ENCODE assay signal across 16 mouse cellular contexts in the genomic region with DNA sequence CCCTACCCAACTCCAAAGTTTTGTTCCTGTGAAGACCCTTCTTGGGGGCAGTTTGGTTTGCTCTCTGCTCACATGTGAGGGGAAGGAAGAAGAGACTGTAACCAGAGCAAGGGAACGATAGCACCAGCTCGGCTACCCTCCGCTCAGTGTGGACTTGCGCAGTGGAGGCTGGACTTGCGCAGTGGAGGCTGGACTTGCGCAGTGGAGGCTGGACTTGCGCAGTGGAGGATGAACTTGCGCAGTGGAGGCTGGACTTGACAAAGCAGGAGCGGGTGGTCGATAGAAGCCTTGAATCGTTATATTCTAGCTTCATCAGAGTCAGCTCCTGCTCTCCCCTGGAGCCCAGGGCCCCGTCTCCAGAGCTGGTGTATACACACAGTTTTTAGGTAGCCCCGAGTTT. TPM values are rescaled to one million over a fixed set of nuclear protein-coding genes. Genes with fewer than 3 reads are reported as not detected.
DNase-seq lines count a peak whose midpoint lies in the region; ATAC-seq and TF ChIP-seq lines count a peak whose summit lies in the region.
"Had no signal": no experiment of that assay in that cellular context is flagged by ENCODE, and none has a peak within 500 bp of the region (broad histone marks: within the 10 kb centered on the region; RNA-seq: fewer than 3 reads in every experiment).

No protein-coding gene starts in this region.

- peak overlapping the region; percentile 87 for H3K27ac ChIP-seq in heart, embryonic 11.5 days (ENCODE audit: low read depth, low read length)
- peak overlapping the region; percentile 98 for H3K27ac ChIP-seq in lung, embryonic 16.5 days (ENCODE audit: low read length)
- H3K27ac ChIP-seq in heart, embryonic 16.5 days (ENCODE audit: low read length), result peak overlapping the region; percentile 70

- H3K9me3 ChIP-seq in heart, embryonic 11.5 days (replicated peaks; ENCODE audit: control insufficient read depth, low read length), result no peaks in the 10 kb centered on the region
- no peaks in the 10 kb centered on the region for H3K9me3 ChIP-seq in lung, embryonic 16.5 days (ENCODE audit: control insufficient read depth, low read length)
- peaks cover 3% of the 10 kb centered on the region; the same call in 1 of the 2 replicates for H3K9me3 ChIP-seq in heart, embryonic 16.5 days (replicated peaks; ENCODE audit: control insufficient read depth, low read length)

- no peak for TF ChIP-seq POLR2A in myocyte (IDR thresholded peaks at IDR 0.05; ENCODE audit: insufficient read length, low read depth)

- ATAC-seq in heart, embryonic 11.5 days (replicated peaks; ENCODE audit: insufficient number of reproducible peaks, low FRiP score, low TSS enrichment), result no peak
- ATAC-seq in lung, embryonic 16.5 days (ENCODE audit: low read depth), result no peak
- ATAC-seq in heart, embryonic 16.5 days (replicated peaks; ENCODE audit: extremely low read depth, insufficient read depth, low FRiP score), result no peak
- ATAC-seq in activated CD4-positive, CD25-positive, alpha-beta regulatory T cell, adult 4 months, result no peak
- ATAC-seq: forebrain, embryonic 14.5 days; hindbrain, embryonic 16.5 days; midbrain, embryonic 16.5 days had no signal

- DNase-seq in heart, adult 18-20 months, result no peak
- no peak for DNase-seq in lung, postnatal 36 days
- DNase-seq in cerebellum, postnatal 36 days, result no peak
- DNase-seq: retina, postnatal 1 day; thymus, adult 2 months had no signal

- H3K4me3 ChIP-seq in heart, embryonic 11.5 days (ENCODE audit: low read depth, low read length), result no peak overlapping the region
- H3K4me3 ChIP-seq in lung, embryonic 16.5 days (ENCODE audit: low read length), result no peak overlapping the region
- no peak overlapping the region for H3K4me3 ChIP-seq in heart, embryonic 16.5 days (ENCODE audit: low read length)
- peak overlapping the region; percentile 16 for H3K4me3 ChIP-seq in myocyte

- H3K27me3 ChIP-seq in heart, embryonic 11.5 days (ENCODE audit: control insufficient read depth, insufficient read depth, low read length), result no peaks in the 10 kb centered on the region
- no peaks in the 10 kb centered on the region for H3K27me3 ChIP-seq in lung, embryonic 16.5 days (ENCODE audit: control insufficient read depth, insufficient read depth, low read depth, low read length)
- H3K27me3 ChIP-seq in heart, embryonic 16.5 days (ENCODE audit: control insufficient read depth, insufficient read depth, low read length), result no peaks in the 10 kb centered on the region
- H3K27me3 ChIP-seq in myocyte (ENCODE audit: control insufficient read depth, insufficient read depth, insufficient read length), result no peaks in the 10 kb centered on the region

- WGBS in heart, embryonic 11.5 days (ENCODE audit: insufficient replicate concordance), result 78% methylated on average over 13 of the region's 13 CpGs
- WGBS in lung, embryonic 16.5 days, result 80% methylated on average over 13 of the region's 13 CpGs
- WGBS in heart, embryonic 16.5 days, result 79% methylated on average over 13 of the region's 13 CpGs

- H3K4me2 ChIP-seq in heart, embryonic 11.5 days, result no peak overlapping the region
- no peak overlapping the region for H3K4me2 ChIP-seq in lung, embryonic 16.5 days (ENCODE audit: low read depth, low read length)
- H3K4me2 ChIP-seq in heart, embryonic 16.5 days (ENCODE audit: low read depth, low read length), result no peak overlapping the region
- peak overlapping the region; percentile 81 for H3K4me2 ChIP-seq in myocyte (ENCODE audit: low read depth)

- no peaks in the 10 kb centered on the region for H3K36me3 ChIP-seq in heart, embryonic 11.5 days (ENCODE audit: control insufficient read depth, insufficient read depth, low read length)
- 0 out of 2 replicates have a peak, but pooled peaks cover 3% of the 10 kb centered on the region for H3K36me3 ChIP-seq in lung, embryonic 16.5 days (ENCODE audit: control insufficient read depth, insufficient read depth, low read length)
- peaks cover 6% of the 10 kb centered on the region; the same call in 1 of the 2 replicates for H3K36me3 ChIP-seq in heart, embryonic 16.5 days (ENCODE audit: control insufficient read depth, insufficient read depth)
- no peaks in the 10 kb centered on the region for H3K36me3 ChIP-seq in myocyte (ENCODE audit: control insufficient read depth, insufficient read depth)

- H3ac ChIP-seq in myocyte (ENCODE audit: control insufficient read depth, insufficient read length), result no peak overlapping the region

- 0 out of 2 replicates have a peak overlapping the region, but pooled peaks have one; percentile 22 for H3K9ac ChIP-seq in heart, embryonic 11.5 days (ENCODE audit: low read depth, low read length)
- H3K9ac ChIP-seq in lung, embryonic 16.5 days (ENCODE audit: low read length), result no peak overlapping the region; the same call in 1 of the 2 replicates
- H3K9ac ChIP-seq in heart, embryonic 16.5 days (ENCODE audit: low read length), result no peak overlapping the region

- peaks cover 46% of the 10 kb centered on the region for H3K79me2 ChIP-seq in myocyte (ENCODE audit: control insufficient read depth, insufficient read depth)

- H3K4me1 ChIP-seq in heart, embryonic 11.5 days (ENCODE audit: control insufficient read depth, insufficient read depth, low read length), result peaks cover 44% of the 10 kb centered on the region
- H3K4me1 ChIP-seq in lung, embryonic 16.5 days (replicated peaks; ENCODE audit: control insufficient read depth, insufficient read depth, low read length), result peaks cover 55% of the 10 kb centered on the region
- H3K4me1 ChIP-seq in heart, embryonic 16.5 days (ENCODE audit: control insufficient read depth, insufficient read depth, low read length), result peaks cover 50% of the 10 kb centered on the region

TF ChIP-seq in myocyte, 11 proteins besides CTCF, POLR2A, EP300 and RAD21:
- TF ChIP-seq TCF3 (IDR thresholded peaks at IDR 0.05; ENCODE audit: insufficient read length, low read depth) (no peak), SRF (IDR thresholded peaks at IDR 0.05; ENCODE audit: control insufficient read depth, insufficient read length, low read depth) (no peak), E2F4 (IDR thresholded peaks at IDR 0.05; ENCODE audit: insufficient read depth) (no peak), MAX (IDR thresholded peaks at IDR 0.05; ENCODE audit: low read depth) (no peak), POLR2AphosphoS2 (IDR thresholded peaks at IDR 0.05; ENCODE audit: insufficient read length, low read depth) (no peak), REST (IDR thresholded peaks at IDR 0.05; ENCODE audit: insufficient read depth, insufficient read length) (no peak), TCF12 (IDR thresholded peaks at IDR 0.05; ENCODE audit: insufficient read depth, poor library complexity, severe bottlenecking) (no peak)

RNA-seq across cellular contexts. Expression of gene Ston1, which starts 27.9 kb away (rescaled TPM):
- polyA plus RNA-seq in heart, embryonic 11.5 days (2014; fragmentation: Nextera tagmentation; extraction: Ambion mirVana), result 6.9 and 11.1 TPM in 2 replicates
- 10 to 100 TPM; 19.3 to 20.6 TPM for total RNA-seq in heart, adult 18-20 months (2021)
- polyA plus RNA-seq in lung, embryonic 16.5 days (2015; fragmentation: Nextera tagmentation; extraction: Ambion mirVana), result 7.0 and 8.0 TPM in 2 replicates
- polyA plus RNA-seq in heart, embryonic 16.5 days (2015; fragmentation: Nextera tagmentation; extraction: Ambion mirVana), result 4.7 and 5.0 TPM in 2 replicates
- 16.6 TPM for polyA plus RNA-seq in myocyte (2012; fragmentation: generic; extraction: Trizol)
- 1 to 10 TPM; 1.1 to 4.4 TPM for polyA plus RNA-seq in activated CD4-positive, CD25-positive, alpha-beta regulatory T cell, adult 4 months (2017; shearing (Covaris generic))
- total RNA-seq: common myeloid progenitor, adult 5-6 weeks had no signal

RNA-seq across cellular contexts. Expression of gene Gtf2a1l, which starts 43.1 kb away (rescaled TPM):
- polyA plus RNA-seq in heart, embryonic 11.5 days (2014; fragmentation: Nextera tagmentation; extraction: Ambion mirVana), result 0.21 and 0.41 TPM in 2 replicates
- total RNA-seq in heart, adult 18-20 months (2021), result not detected
- polyA plus RNA-seq in lung, embryonic 16.5 days (2015; fragmentation: Nextera tagmentation; extraction: Ambion mirVana), result 0.28 and 0.49 TPM in 2 replicates
- 0.20 and 0.25 TPM in 2 replicates for polyA plus RNA-seq in heart, embryonic 16.5 days (2015; fragmentation: Nextera tagmentation; extraction: Ambion mirVana)
- polyA plus RNA-seq in myocyte (2012; fragmentation: generic; extraction: Trizol), result not detected
- polyA plus RNA-seq in activated CD4-positive, CD25-positive, alpha-beta regulatory T cell, adult 4 months (2017; shearing (Covaris generic)), result under 1 TPM in 1 of 2 experiments, not detected in 1; 0.61 TPM
- total RNA-seq: common myeloid progenitor, adult 5-6 weeks had no signal
- polyA plus RNA-seq: C2C12; forebrain, embryonic 14.5 days; liver, embryonic 16.5 days had no signal
